In the genomic region with DNA sequence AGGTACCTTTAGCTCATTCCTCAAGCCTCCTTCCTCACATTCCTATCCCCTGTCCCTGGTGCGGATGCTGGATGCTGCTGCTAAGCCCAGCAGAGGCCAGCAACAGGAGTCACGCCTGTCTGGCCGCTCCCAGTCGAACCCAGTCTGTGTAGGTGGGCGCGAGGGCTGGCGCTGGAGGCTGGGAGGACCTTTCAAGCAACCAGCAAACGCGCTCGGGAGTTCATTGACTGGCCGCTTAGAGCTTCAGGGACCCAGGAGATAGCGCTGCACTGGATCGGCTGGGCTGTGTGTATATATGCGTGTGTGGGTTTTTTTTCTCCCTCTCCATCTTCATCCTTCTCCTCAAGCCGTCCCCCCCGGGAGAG, we compare ENCODE assay signal across 8 mouse cellular contexts. TPM values are rescaled to one million over a fixed set of nuclear protein-coding genes. Genes with fewer than 3 reads are reported as not detected.
DNase-seq lines count a peak whose midpoint lies in the region; ATAC-seq and TF ChIP-seq lines count a peak whose summit lies in the region.

No protein-coding gene starts in this region.

- H3K27ac ChIP-seq in forebrain, embryonic 16.5 days (ENCODE audit: low read length): no peak overlapping the region
- no peak overlapping the region for H3K27ac ChIP-seq in neural tube, embryonic 11.5 days (ENCODE audit: low read depth, low read length)

- ATAC-seq in forebrain, embryonic 16.5 days: peak; percentile 9; the same call in 1 of the 2 replicates
- ATAC-seq in neural tube, embryonic 11.5 days (ENCODE audit: insufficient read depth, low FRiP score, low TSS enrichment): peak; percentile 17; the same call in 1 of the 2 replicates

- DNase-seq in adrenal gland, postnatal 14 days: peak; percentile 11
- no peak for DNase-seq in adrenal gland, adult 8-10 months
- DNase-seq in layer of hippocampus, postnatal 36 days: peak; percentile 37 to 41
- no peak for DNase-seq in neural tube, embryonic 11.5 days (ENCODE audit: low spot score)
- DNase-seq in spleen, postnatal 36 days (ENCODE audit: low spot score in 2 of 2): no peak
- DNase-seq in Muller cell, postnatal 12 days (ENCODE audit: inconsistent ontology term): no peak

- peaks cover 60% of the 10 kb centered on the region for H3K27me3 ChIP-seq in E14TG2a.4 (ENCODE audit: insufficient read depth, low read length)
- H3K27me3 ChIP-seq in forebrain, embryonic 16.5 days (replicated peaks; ENCODE audit: control insufficient read depth, insufficient read depth, low read length): peaks cover 7% of the 10 kb centered on the region; the same call in 1 of the 2 replicates
- H3K27me3 ChIP-seq in neural tube, embryonic 11.5 days (ENCODE audit: control insufficient read depth, insufficient read depth, low read length): peaks cover 19% of the 10 kb centered on the region

- peak overlapping the region; percentile 97 for H3K4me2 ChIP-seq in forebrain, embryonic 16.5 days (ENCODE audit: low read length)
- H3K4me2 ChIP-seq in neural tube, embryonic 11.5 days (ENCODE audit: low read depth): peak overlapping the region; percentile 98

- H3K4me1 ChIP-seq in E14TG2a.4 (replicated peaks; ENCODE audit: low read depth, low read length): peaks cover 16% of the 10 kb centered on the region
- peaks cover 6% of the 10 kb centered on the region for H3K4me1 ChIP-seq in forebrain, embryonic 16.5 days (replicated peaks; ENCODE audit: control insufficient read depth, insufficient read depth, low read length)
- no peaks in the 10 kb centered on the region for H3K4me1 ChIP-seq in neural tube, embryonic 11.5 days (ENCODE audit: control insufficient read depth, insufficient read depth, low read length)

- H3K36me3 ChIP-seq in E14TG2a.4 (ENCODE audit: insufficient read depth, low read length): no peaks in the 10 kb centered on the region
- no peaks in the 10 kb centered on the region for H3K36me3 ChIP-seq in forebrain, embryonic 16.5 days (ENCODE audit: control insufficient read depth, insufficient read depth)
- H3K36me3 ChIP-seq in neural tube, embryonic 11.5 days (ENCODE audit: control insufficient read depth, insufficient read depth, low read length): no peaks in the 10 kb centered on the region

- H3K9me3 ChIP-seq in E14TG2a.4 (ENCODE audit: low read length): no peaks in the 10 kb centered on the region
- H3K9me3 ChIP-seq in forebrain, embryonic 16.5 days (ENCODE audit: control insufficient read depth, low read length): no peaks in the 10 kb centered on the region
- no peaks in the 10 kb centered on the region for H3K9me3 ChIP-seq in neural tube, embryonic 11.5 days (ENCODE audit: control insufficient read depth, low read length)

- H3K9ac ChIP-seq in forebrain, embryonic 16.5 days (replicated peaks; ENCODE audit: low read depth, low read length): peak overlapping the region; percentile 60; the same call in 1 of the 2 replicates
- H3K9ac ChIP-seq in neural tube, embryonic 11.5 days (ENCODE audit: low read length): no peak overlapping the region; the same call in 1 of the 2 replicates

- 2% methylated on average over 14 of the region's 16 CpGs for WGBS in forebrain, embryonic 16.5 days
- WGBS in neural tube, embryonic 11.5 days: 1% methylated on average over 16 of the region's 16 CpGs

- TF ChIP-seq CTCF in E14TG2a.4 (conservative IDR thresholded peaks at IDR 0.05; ENCODE audit: low read length): no peak

- peak overlapping the region; percentile 80 for H3K4me3 ChIP-seq in E14TG2a.4 (replicated peaks; ENCODE audit: low read length)
- H3K4me3 ChIP-seq in forebrain, embryonic 16.5 days (replicated peaks; ENCODE audit: low read length): peak overlapping the region; percentile 58
- peak overlapping the region; percentile 54 for H3K4me3 ChIP-seq in neural tube, embryonic 11.5 days (ENCODE audit: low read depth, low read length)

RNA-seq across cellular contexts. Expression of gene Ak5, which starts 1.2 kb away (rescaled TPM):
- total RNA-seq in adrenal gland, postnatal 14 days (2021): 3.5 and 4.4 TPM in 2 replicates
- 1 to 10 TPM; 3.3 to 4.9 (median 4.7) TPM for total RNA-seq in adrenal gland, adult 8-10 months (2022)
- polyA plus RNA-seq in forebrain, embryonic 16.5 days (2015; fragmentation: Nextera tagmentation; extraction: Ambion mirVana): 7.4 and 10.9 TPM in 2 replicates
- total RNA-seq in layer of hippocampus, postnatal 36 days (2021): 100 to 1,000 TPM; 242 to 243 TPM
- 1.2 and 1.4 TPM in 2 replicates for polyA plus RNA-seq in neural tube, embryonic 11.5 days (2014; fragmentation: Nextera tagmentation; extraction: Ambion mirVana)

RNA-seq across cellular contexts. Expression of gene Pigk, which starts 46.9 kb away (rescaled TPM):
- 46.9 and 56.1 TPM in 2 replicates for total RNA-seq in adrenal gland, postnatal 14 days (2021)
- 10 to 100 TPM; 65.0 to 73.7 (median 68.0) TPM for total RNA-seq in adrenal gland, adult 8-10 months (2022)
- 29.6 and 30.1 TPM in 2 replicates for polyA plus RNA-seq in forebrain, embryonic 16.5 days (2015; fragmentation: Nextera tagmentation; extraction: Ambion mirVana)
- 10 to 100 TPM; 44.2 to 48.7 TPM for total RNA-seq in layer of hippocampus, postnatal 36 days (2021)
- 39.5 and 42.4 TPM in 2 replicates for polyA plus RNA-seq in neural tube, embryonic 11.5 days (2014; fragmentation: Nextera tagmentation; extraction: Ambion mirVana)

Comparison
In these comparisons a context has a peak if more than half of its experiments do, and no peak if none do; other contexts are left out.
1. DNase-seq: peak in adrenal gland, postnatal 14 days (single experiment) and layer of hippocampus, postnatal 36 days (2 of 2); none in adrenal gland, adult 8-10 months (single experiment), neural tube, embryonic 11.5 days (single experiment), spleen, postnatal 36 days (0 of 2) and Muller cell, postnatal 12 days (single experiment).
2. RNA of gene Ak5, which starts 1.2 kb away (total RNA-seq): 242 to 243 TPM in layer of hippocampus, postnatal 36 days; 3.3 to 4.9 TPM in adrenal gland, adult 8-10 months and 3.5 to 4.4 TPM in adrenal gland, postnatal 14 days; every median in the first group is over 10 times any median in the second.
3. Peak in every context shown above with its lines, with median percentiles within 50 percentile points of each other: H3K4me3 ChIP-seq.